Mouse (Mus musculus) neural tube, embryonic 13.5 days (tissue): ENCODE data around the gene Prorsd1. TPM values are rescaled to one million over a fixed set of nuclear protein-coding genes. Genes with fewer than 3 reads are reported as not detected.

Source experiments
- ATAC-seq: fragments of 200-750 bp; cut with Nextera tagmentation; 2 replicates; pipeline ENCODE4 v1.8.0; 2017; ENCODE audit warnings: low read depth, mild to moderate bottlenecking, moderate TSS enrichment, moderate library complexity
- H3K27ac ChIP-seq: fragments of 300-500 bp; sonication (generic); replicated peaks from 2 replicates; pipeline ENCODE4 v1.5.1; 2015; ENCODE audit warnings: moderate library complexity, mild to moderate bottlenecking, inconsistent platforms
- H3K27me3 ChIP-seq: fragments of 300-500 bp; sonication (generic); 2 replicates; pipeline ENCODE4 v1.6.1; 2015; ENCODE audit warnings: mild to moderate bottlenecking, inconsistent platforms
- H3K36me3 ChIP-seq: fragments of 300-500 bp; sonication (generic); 2 replicates; pipeline ENCODE4 v1.6.1; 2015; ENCODE audit warnings: mild to moderate bottlenecking, inconsistent platforms
- H3K4me1 ChIP-seq: fragments of 300-500 bp; sonication (generic); replicated peaks from 2 replicates; pipeline ENCODE4 v1.6.1; 2015; ENCODE audit warnings: inconsistent platforms
- H3K4me2 ChIP-seq: fragments of 300-500 bp; sonication (generic); 2 replicates; pipeline ENCODE4 v1.6.1; 2015; ENCODE audit warnings: inconsistent platforms, mild to moderate bottlenecking, moderate library complexity
- H3K4me3 ChIP-seq: fragments of 300-500 bp; sonication (generic); 2 replicates; pipeline ENCODE4 v1.5.1; 2015; ENCODE audit warnings: mild to moderate bottlenecking, inconsistent platforms
- H3K9ac ChIP-seq: fragments of 300-500 bp; sonication (generic); 2 replicates; pipeline ENCODE4 v1.6.1; 2015; ENCODE audit warnings: moderate library complexity, mild to moderate bottlenecking, inconsistent platforms
- H3K9me3 ChIP-seq: fragments of 300-500 bp; sonication (generic); 2 replicates; pipeline ENCODE4 v1.6.1; 2016; ENCODE audit warnings: inconsistent platforms
- WGBS: fragments of 180-500 bp; shearing (Covaris S2); methylation state at CpG from one replicate; pipeline ENCODE4 v1.1.7; 2015; 5-methylcytosine and 5-hydroxymethylcytosine counted together
- polyA plus RNA-seq: library from polyadenylated mRNA; unstranded; fragments of >200 nt; fragmentation: Nextera tagmentation; extraction: Ambion mirVana; gene quantifications from 2 replicates; pipeline ENCODE4 v1.2.1, GENCODE M21; 2015

Gene Prorsd1
- polyA plus RNA-seq, 1 experiment from 2014 or later, result 17.8 TPM

DNA sequence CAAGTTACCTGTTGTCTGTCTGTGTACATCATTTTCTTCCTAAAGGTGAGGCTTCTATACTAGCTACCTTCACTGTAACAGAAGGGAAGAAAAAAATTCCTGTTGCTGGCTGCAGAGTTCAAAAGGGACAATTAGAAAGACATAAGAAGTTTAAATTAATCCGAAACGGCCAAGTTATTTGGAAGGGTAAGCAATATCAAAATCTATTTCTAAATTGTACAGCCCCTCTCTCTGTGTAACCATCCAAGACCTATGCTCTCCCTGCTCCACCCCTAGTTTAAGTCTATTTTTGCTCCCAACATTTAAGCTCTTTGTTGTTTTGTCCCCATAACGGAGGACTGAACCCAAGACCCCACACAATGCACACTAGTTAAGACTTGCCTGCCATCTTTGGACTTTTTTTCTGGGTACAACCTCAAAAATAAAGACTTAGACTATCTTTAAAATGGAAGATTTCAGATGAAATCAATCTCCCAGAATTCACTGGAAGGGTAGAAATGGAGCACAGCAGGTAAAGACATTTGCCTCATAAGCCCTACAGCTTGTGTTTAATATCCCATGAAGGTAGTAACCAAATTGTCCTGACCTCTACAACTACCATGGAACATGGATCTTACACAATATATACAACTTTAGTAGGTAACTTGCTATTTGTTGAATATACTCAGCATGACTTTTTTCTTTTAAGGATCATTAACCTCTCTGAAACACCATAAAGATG is 29.6 kb upstream of the Prorsd1 start:
- 90% methylated on average over 3 of the region's 3 CpGs for WGBS
- H3K9ac ChIP-seq, result no peak overlapping the region
- H3K4me3 ChIP-seq, result no peak overlapping the region
- H3K27ac ChIP-seq, result no peak overlapping the region
- H3K27me3 ChIP-seq, result no peaks in the 10 kb centered on the region
- H3K36me3 ChIP-seq, result peaks cover 58% of the 10 kb centered on the region
- no peaks in the 10 kb centered on the region for H3K9me3 ChIP-seq
- ATAC-seq, result no peak
- peaks cover 16% of the 10 kb centered on the region for H3K4me1 ChIP-seq
- no peak overlapping the region for H3K4me2 ChIP-seq

DNA sequence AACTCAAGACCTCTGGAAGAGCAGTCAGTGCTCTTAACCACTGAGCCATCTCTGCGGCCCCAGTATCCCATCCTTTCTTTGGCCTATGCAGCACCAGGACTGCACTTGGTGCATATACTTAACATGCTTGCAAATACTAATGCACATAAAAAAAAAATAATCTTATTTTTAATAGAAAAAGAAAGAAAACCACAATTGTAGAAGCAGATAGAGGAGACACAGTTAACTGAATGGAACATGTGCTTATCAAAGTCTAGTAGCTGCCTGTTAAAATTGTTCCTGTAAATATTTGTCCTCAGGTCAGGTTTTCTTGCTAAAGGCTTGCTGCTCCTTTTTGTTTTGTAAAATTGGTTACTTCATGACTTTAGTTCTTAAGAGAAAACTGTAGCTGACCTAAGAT is 23.4 kb upstream of the Prorsd1 start:
- no peak overlapping the region for H3K9ac ChIP-seq
- H3K4me1 ChIP-seq, result no peaks in the 10 kb centered on the region
- 97% methylated on average over 1 of the region's 1 CpGs for WGBS
- no peak overlapping the region for H3K27ac ChIP-seq
- no peaks in the 10 kb centered on the region for H3K9me3 ChIP-seq
- peaks cover 78% of the 10 kb centered on the region for H3K36me3 ChIP-seq
- no peak overlapping the region for H3K4me2 ChIP-seq
- no peak overlapping the region for H3K4me3 ChIP-seq
- no peaks in the 10 kb centered on the region for H3K27me3 ChIP-seq
- ATAC-seq, result no peak

DNA sequence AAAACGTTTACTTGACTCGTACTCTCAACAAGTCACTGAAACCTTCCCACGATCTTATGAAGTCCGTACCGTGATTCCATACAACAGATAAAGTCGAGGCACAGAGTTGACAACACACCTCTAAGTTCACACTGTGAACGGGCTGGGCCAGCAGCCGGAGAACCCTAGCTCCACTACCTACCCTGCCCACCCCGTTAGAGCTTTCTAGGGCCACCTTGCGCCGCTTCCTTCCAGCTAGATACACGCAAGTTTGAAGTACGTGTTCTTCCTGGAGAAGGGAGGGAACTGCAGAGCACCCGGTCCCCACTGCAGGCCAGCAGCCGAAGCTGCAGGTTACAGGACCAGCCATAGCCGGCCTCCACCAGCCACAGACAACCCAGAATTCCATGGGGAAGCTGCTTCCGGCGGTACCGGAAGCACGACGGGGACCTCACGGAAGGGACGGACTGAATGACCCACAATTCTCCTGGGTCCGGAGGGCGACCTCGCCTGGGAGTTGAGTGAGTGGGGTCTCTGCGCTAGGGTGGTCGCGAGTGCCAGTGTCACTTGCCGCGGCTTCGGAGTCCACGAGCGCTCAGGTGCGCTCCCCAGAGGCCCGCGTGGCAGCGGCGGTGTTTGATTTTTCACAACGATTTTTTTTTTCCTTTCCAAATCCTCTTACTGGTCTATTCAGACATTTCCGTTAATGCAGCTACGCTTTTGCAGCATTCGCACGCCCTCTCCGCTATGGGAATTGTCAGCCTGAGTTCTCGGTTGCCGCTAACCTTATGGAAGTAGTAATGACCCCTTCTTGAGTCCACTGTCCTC is 11.4 kb upstream of the Prorsd1 start, which contains the start of gene Mtif2:
Gene Mtif2 (plus strand): TSS at position 421 of the 807 bp plus-strand sequence.
- Histone ChIP-seq H3K27ac (peak within 1 kb of the TSS; percentile 87), H3K9ac (peak within 1 kb of the TSS; percentile 84), H3K4me2 (peak within 1 kb of the TSS; percentile 75), H3K4me3 (peak within 1 kb of the TSS; percentile 70), H3K9me3 (no peaks in the 10 kb centered on the region), H3K27me3 (no peaks in the 10 kb centered on the region), H3K4me1 (peaks cover 26% of the 10 kb centered on the region), H3K36me3 (peaks cover 14% of the 10 kb centered on the region)
- peak; percentile 96 for ATAC-seq
- 3% methylated on average over 47 of the region's 47 CpGs for WGBS

DNA sequence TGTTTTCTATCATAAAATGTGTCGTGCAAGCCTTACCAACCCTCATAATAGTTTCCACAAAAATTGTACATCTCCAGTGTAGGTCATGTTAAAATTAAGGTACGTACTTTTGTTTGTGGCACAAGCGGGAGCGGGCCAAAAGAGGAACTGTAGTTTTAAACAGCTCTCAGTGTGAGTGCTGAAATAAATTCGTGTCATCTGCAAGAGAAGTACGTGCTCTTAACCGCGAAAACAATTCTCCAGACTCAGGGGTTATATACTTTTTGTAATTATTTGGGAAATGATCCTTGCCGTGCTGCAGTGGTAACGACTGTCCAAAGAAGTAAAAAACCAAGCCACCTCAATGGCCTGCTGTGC is 530 bp downstream of the Prorsd1 start:
- ATAC-seq, result 0 out of 2 replicates have a peak, but pooled peaks have one; percentile 1
- no peaks in the 10 kb centered on the region for H3K27me3 ChIP-seq
- H3K4me2 ChIP-seq, result peak overlapping the region; percentile 61
- peaks cover 10% of the 10 kb centered on the region for H3K4me1 ChIP-seq
- H3K9ac ChIP-seq, result peak overlapping the region; percentile 78
- H3K36me3 ChIP-seq, result peaks cover 23% of the 10 kb centered on the region
- H3K4me3 ChIP-seq, result peak overlapping the region; percentile 60
- 26% methylated on average over 10 of the region's 10 CpGs for WGBS
- no peaks in the 10 kb centered on the region for H3K9me3 ChIP-seq
- peak overlapping the region; percentile 63; the same call in 1 of the 2 replicates for H3K27ac ChIP-seq

DNA sequence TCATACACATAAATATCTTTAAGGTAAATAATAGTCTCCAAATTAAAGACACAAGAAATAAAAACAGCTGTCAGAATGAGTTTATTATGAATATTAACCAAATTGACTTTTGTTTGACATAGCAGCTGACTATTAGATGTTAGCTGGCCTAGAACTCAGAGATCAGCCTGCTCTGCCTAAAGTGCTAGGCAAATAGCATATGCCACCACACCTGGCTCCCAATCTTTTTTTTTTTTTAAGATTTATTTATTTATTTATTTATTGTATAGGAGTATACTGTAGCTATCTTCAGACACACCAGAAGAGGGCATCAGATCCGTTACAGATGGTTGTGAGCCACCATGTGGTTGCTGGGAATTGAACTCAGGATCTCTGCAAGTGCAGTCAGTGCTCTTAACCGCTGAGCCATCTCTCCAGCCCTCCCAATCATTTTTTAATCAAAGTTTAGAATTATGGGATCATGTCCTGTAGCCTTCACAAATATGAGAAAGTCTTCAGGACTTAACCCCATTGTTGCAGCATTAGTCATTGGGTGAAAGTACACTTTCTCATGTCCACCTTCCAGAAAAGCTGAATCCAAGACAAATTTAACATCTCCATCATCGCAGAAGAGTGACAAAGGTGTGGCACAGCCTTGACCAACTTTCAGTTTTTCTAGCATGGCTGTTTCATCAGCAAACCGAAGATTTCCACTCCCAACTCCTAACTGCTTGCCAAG is 1.9 kb downstream of the Prorsd1 start:
- no peak for ATAC-seq
- 94% methylated on average over 4 of the region's 4 CpGs for WGBS
- no peak overlapping the region for H3K27ac ChIP-seq

DNA sequence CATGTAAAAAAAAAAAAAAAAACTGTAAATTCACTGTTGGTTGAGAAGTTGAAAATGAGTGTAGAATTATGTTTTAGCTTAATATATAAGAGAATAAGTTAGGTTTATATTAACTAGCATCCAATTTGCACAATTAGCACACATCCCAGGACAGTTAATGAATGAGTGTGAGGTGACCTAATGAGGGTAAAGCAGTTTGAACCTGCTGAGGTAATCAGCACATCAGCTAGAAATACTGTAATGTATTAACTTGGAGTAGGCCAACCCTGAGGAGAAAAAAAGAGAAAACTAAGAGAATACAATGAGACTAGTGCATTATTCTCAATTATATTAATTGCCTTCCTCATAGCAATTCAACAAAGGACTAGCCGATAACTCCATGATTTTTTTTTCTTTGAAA is 5.4 kb downstream of the Prorsd1 start:
- H3K27me3 ChIP-seq, result no peaks in the 10 kb centered on the region
- H3K4me1 ChIP-seq, result peaks cover 8% of the 10 kb centered on the region
- peaks cover 36% of the 10 kb centered on the region for H3K36me3 ChIP-seq
- no peak overlapping the region for H3K9ac ChIP-seq
- H3K4me2 ChIP-seq, result no peak overlapping the region
- no peaks in the 10 kb centered on the region for H3K9me3 ChIP-seq
- H3K27ac ChIP-seq, result no peak overlapping the region
- H3K4me3 ChIP-seq, result no peak overlapping the region
- WGBS, result 93% methylated on average over 1 of the region's 1 CpGs
- ATAC-seq, result no peak

More for the DNA sequence above, 1.9 kb downstream of the Prorsd1 start:
- H3K9ac ChIP-seq, result no peak overlapping the region
- no peaks in the 10 kb centered on the region for H3K9me3 ChIP-seq
- H3K36me3 ChIP-seq, result peaks cover 23% of the 10 kb centered on the region
- H3K27me3 ChIP-seq, result no peaks in the 10 kb centered on the region
- H3K4me3 ChIP-seq, result no peak overlapping the region
- H3K4me2 ChIP-seq, result no peak overlapping the region
- H3K4me1 ChIP-seq, result peaks cover 10% of the 10 kb centered on the region

DNA sequence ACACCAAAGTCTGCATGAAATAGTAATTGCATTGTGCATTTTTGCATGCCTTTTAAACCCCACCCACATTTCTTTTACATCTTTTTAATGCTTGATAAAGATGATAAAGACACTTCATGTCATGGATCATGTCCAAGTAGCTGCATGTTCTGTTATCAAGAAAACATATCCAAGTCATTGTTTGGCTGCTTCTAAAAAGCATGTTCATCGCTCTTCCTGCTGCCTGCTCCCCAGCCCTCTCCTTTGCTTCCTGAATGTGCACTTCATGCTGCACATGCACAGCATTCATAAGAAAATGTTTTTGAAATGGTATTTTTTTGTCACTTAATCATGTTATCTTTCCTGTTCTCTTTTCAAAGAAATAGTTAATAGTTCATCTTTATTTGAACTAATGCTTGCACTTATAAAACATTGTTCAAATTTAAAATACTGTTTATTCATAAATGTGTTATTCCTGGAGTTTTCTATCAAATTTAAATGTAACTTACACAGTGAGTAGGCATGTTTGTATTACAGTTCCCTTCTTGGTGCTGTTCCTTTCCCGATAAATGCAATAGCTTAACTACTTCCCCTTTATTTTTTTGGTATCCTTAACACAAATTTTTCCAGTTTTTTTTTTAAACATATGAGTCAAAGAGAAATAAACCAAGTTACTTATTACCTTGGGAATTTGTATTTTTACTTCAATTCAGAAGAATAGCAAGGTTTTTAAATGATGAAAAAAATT is 9.8 kb downstream of the Prorsd1 start:
- H3K36me3 ChIP-seq, result peaks cover 38% of the 10 kb centered on the region
- 92% methylated on average over 2 of the region's 2 CpGs for WGBS

DNA sequence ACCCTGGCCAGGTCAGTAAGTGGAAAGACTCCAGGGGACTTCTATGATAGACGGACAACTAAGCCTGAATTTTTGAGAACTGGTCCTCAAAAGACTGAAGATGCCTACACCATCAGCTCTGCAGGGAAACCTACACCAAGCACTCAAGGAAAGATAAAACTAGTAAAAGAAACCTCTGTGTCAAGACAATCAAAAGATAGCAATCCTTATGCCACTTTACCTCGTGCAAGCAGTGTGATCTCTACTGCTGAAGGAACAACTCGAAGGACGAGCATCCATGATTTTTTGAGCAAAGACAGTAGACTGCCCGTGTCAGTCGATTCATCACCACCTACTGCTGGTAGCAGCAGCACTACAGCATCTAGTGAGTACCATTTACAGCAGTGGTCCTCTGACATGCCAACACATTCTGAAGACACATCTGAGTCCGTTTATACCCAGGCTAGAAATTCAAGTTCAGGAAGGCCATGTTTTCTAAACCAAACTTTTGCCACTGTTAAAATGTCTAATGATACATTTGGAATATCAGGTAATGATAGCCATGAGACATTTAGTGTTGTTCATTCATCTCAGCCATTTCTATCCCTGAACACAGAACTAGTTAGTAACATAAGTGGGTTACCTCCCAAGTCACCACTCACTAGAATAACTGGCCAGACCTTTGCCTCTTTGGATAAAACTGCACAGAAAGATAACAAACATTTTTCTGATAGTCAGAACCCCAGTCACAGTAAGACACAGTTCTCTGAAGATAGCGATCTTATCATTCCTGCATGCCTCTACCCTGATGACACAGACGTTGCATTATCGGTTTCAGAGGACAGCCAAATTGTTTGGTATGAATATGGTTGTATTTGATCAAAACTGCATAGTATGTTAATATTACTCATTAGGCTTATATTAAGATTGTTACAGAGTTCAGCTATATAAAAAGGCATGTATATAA is 10.6 kb downstream of the Prorsd1 start:
- H3K27ac ChIP-seq, result no peak overlapping the region
- ATAC-seq, result no peak
- WGBS, result 95% methylated on average over 10 of the region's 10 CpGs
- peaks cover 41% of the 10 kb centered on the region for H3K36me3 ChIP-seq
- H3K4me1 ChIP-seq, result no peaks in the 10 kb centered on the region
- H3K9ac ChIP-seq, result no peak overlapping the region
- H3K9me3 ChIP-seq, result no peaks in the 10 kb centered on the region
- H3K4me2 ChIP-seq, result no peak overlapping the region
- H3K4me3 ChIP-seq, result no peak overlapping the region
- no peaks in the 10 kb centered on the region for H3K27me3 ChIP-seq

More for the DNA sequence above, 9.8 kb downstream of the Prorsd1 start:
- no peak overlapping the region for H3K27ac ChIP-seq
- H3K9me3 ChIP-seq, result no peaks in the 10 kb centered on the region
- H3K9ac ChIP-seq, result no peak overlapping the region
- no peak for ATAC-seq
- H3K27me3 ChIP-seq, result no peaks in the 10 kb centered on the region
- H3K4me3 ChIP-seq, result no peak overlapping the region
- H3K4me1 ChIP-seq, result no peaks in the 10 kb centered on the region
- H3K4me2 ChIP-seq, result no peak overlapping the region

DNA sequence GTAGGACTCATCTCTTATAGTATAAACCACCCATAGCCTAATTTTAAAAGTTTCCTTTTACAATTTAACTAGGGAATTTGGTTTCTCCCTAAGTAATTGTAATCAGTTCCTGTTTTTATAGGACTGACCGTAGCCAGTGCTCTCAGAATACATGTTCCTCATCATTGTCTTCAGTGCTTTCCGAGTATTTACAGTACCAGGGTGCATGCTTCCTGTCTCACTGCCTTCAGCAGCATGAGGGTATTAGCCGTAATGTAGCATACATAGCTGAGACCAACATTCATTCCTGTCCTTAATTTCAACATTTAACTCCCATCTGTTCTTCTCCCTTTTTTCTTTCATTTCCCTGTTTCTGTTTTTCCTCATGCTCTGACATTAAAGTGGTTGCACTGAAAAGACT is 17.9 kb downstream of the Prorsd1 start:
- Histone ChIP-seq H3K4me3 (no peak overlapping the region), H3K9me3 (no peaks in the 10 kb centered on the region), H3K4me2 (no peak overlapping the region), H3K9ac (no peak overlapping the region), H3K36me3 (peaks cover 52% of the 10 kb centered on the region), H3K27me3 (no peaks in the 10 kb centered on the region), H3K27ac (no peak overlapping the region), H3K4me1 (no peaks in the 10 kb centered on the region)
- no peak for ATAC-seq
- 92% methylated on average over 3 of the region's 3 CpGs for WGBS

DNA sequence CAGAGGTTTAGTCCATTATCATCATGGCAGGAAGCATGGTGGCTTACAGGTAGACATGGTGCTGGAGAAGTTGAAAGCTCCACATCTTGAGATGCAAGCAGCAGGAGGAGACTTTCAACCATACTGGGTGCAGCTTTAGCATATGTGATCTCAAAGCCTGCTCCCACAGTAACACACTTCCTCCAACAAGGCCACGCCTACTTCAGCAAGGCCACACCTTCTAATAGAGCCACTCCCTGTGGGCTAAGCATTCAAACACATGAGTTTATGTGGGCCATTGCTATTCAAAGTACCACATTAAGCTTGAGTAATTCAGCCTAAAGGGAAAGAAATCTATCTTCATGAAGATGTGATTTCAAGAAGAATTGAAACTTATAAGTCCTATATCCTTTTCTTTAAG is 21.7 kb downstream of the Prorsd1 start:
- ATAC-seq, result no peak
- no peaks in the 10 kb centered on the region for H3K4me1 ChIP-seq
- no peak overlapping the region for H3K4me2 ChIP-seq
- 91% methylated on average over 1 of the region's 1 CpGs for WGBS
- H3K9ac ChIP-seq, result no peak overlapping the region
- no peak overlapping the region for H3K4me3 ChIP-seq
- H3K36me3 ChIP-seq, result peaks cover 54% of the 10 kb centered on the region
- no peaks in the 10 kb centered on the region for H3K9me3 ChIP-seq
- H3K27ac ChIP-seq, result no peak overlapping the region
- no peaks in the 10 kb centered on the region for H3K27me3 ChIP-seq

DNA sequence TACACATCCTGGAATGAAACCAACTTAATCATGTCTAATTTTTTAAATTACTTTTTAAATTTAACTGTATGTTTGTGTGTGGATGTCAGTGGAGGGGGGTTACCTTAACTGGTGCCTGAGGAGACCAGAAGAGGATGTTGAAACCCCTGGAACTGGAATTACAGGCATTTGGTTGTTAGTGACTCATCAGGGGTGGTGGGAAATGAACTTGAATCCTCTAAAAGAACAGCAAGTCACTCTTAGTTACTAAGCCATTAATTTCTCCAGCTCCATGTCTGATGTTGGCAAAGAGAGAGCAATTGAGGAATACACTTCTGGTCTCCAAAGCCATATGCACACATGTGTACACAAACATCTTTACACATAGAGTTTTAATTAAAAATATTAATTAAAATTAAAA is 40.2 kb downstream of the Prorsd1 start:
- Histone ChIP-seq H3K4me2 (no peak overlapping the region), H3K4me1 (no peaks in the 10 kb centered on the region), H3K36me3 (peaks cover 34% of the 10 kb centered on the region), H3K9me3 (no peaks in the 10 kb centered on the region), H3K27me3 (no peaks in the 10 kb centered on the region), H3K4me3 (no peak overlapping the region), H3K9ac (no peak overlapping the region), H3K27ac (no peak overlapping the region)
- no peak for ATAC-seq
